Mouse (Mus musculus) kidney, adult 2 months (tissue): ENCODE data around the gene Cbfb. TPM values are rescaled to one million over a fixed set of nuclear protein-coding genes. Genes with fewer than 3 reads are reported as not detected.
A peak's percentile ranks its signal among the peaks of the same experiment; 100 is the strongest.

Experiments used
- DNase-seq: peaks from one replicate; pipeline ENCODE4 v3.0.0; 2021
- H3K27ac ChIP-seq: fragments of 200-500 bp; 2 replicates; pipeline ENCODE4 v1.5.1; 2012; ENCODE audit warnings: low read depth, low read length, control low read depth, inconsistent platforms; ENCODE audit not compliant: insufficient read depth
- H3K27me3 ChIP-seq: fragments of 200-500 bp; replicated peaks from 2 replicates; pipeline ENCODE4 v1.6.1; 2012; ENCODE audit warnings: mild to moderate bottlenecking, moderate library complexity, low read length, inconsistent platforms; ENCODE audit not compliant: control insufficient read depth, insufficient read depth
- H3K36me3 ChIP-seq: fragments of 200-500 bp; 2 replicates; pipeline ENCODE4 v1.6.1; 2012; ENCODE audit warnings: mild to moderate bottlenecking, moderate library complexity, low read length, inconsistent platforms; ENCODE audit not compliant: control insufficient read depth, insufficient read depth
- H3K4me1 ChIP-seq: fragments of 200-500 bp; 2 replicates; pipeline ENCODE4 v1.6.1; 2011; ENCODE audit warnings: low read length; ENCODE audit not compliant: control insufficient read depth, insufficient read depth
- H3K4me3 ChIP-seq: fragments of 200-500 bp; 2 replicates; pipeline ENCODE4 v1.5.1; 2011; ENCODE audit warnings: mild to moderate bottlenecking, low read depth, low read length, control low read depth; ENCODE audit not compliant: insufficient read depth
- CTCF ChIP-seq: fragments of 200-500 bp; conservative IDR thresholded peaks from 2 replicates; pipeline ENCODE4 v1.5.1; 2011; ENCODE audit warnings: low read depth, mild to moderate bottlenecking, control low read depth, low read length, moderate library complexity, mixed read lengths; ENCODE audit not compliant: insufficient read depth, insufficient read length
- POLR2A ChIP-seq: fragments of 200-500 bp; IDR thresholded peaks from one replicate; pipeline ENCODE4 v1.6.1; 2011; ENCODE audit warnings: low read depth, low read length, control low read depth
- WGBS: fragments of 180-500 bp; shearing (Covaris S2); methylation state at CpG from one replicate; pipeline ENCODE4 v1.1.7; 2018; 5-methylcytosine and 5-hydroxymethylcytosine counted together
- polyA plus RNA-seq: library from polyadenylated mRNA; depleted of rRNA; stranded (reverse); fragments of >200 nt; gene quantifications from 2 replicates; pipeline ENCODE4 v1.2.3, GENCODE M21; 2012

Cbfb gene
- polyA plus RNA-seq, 1 experiment: 6.1 TPM

- no peaks in the 10 kb centered on the region; the same call in 1 of the 2 replicates for H3K4me1 ChIP-seq
- H3K27me3 ChIP-seq: no peaks in the 10 kb centered on the region
- no peak overlapping the region for H3K27ac ChIP-seq
- WGBS: 90% methylated on average over 5 of the region's 5 CpGs
- no peak for DNase-seq
- H3K4me3 ChIP-seq: no peak overlapping the region
- TF ChIP-seq CTCF (0 out of 2 replicates have a peak, but pooled peaks have one; percentile 15), POLR2A (no peak)
- no peaks in the 10 kb centered on the region; the same call in 1 of the 2 replicates for H3K36me3 ChIP-seq
Observed at GRCm38 (mm10) chr8:105214104-105214503, 43.6 kb downstream of the Cbfb start.

- Histone ChIP-seq H3K4me3 (no peak overlapping the region), H3K27ac (no peak overlapping the region), H3K36me3 (no peaks in the 10 kb centered on the region; the same call in 1 of the 2 replicates), H3K27me3 (no peaks in the 10 kb centered on the region), H3K4me1 (no peaks in the 10 kb centered on the region; the same call in 1 of the 2 replicates)
- peak; percentile 60 for DNase-seq
- TF ChIP-seq CTCF (0 out of 2 replicates have a peak, but pooled peaks have one; percentile 29), POLR2A (no peak)
- WGBS: 77% methylated on average over 5 of the region's 5 CpGs
Observed at GRCm38 (mm10) chr8:105217926-105218522, 47.5 kb downstream of the Cbfb start.

GRCm38 (mm10) chr8:105223850-105224249 is 53.4 kb downstream of the Cbfb start:
- WGBS: 82% methylated on average over 7 of the region's 7 CpGs
- no peaks in the 10 kb centered on the region for H3K36me3 ChIP-seq
- H3K27ac ChIP-seq: no peak overlapping the region
- no peak for DNase-seq
- TF ChIP-seq POLR2A: no peak
- TF ChIP-seq CTCF: no peak
- no peak overlapping the region for H3K4me3 ChIP-seq
- H3K27me3 ChIP-seq: no peaks in the 10 kb centered on the region
- peaks cover 9% of the 10 kb centered on the region; the same call in 1 of the 2 replicates for H3K4me1 ChIP-seq

- WGBS: 2% methylated on average over 34 of the region's 34 CpGs
- TF ChIP-seq POLR2A: peak; percentile 95
- TF ChIP-seq CTCF: no peak
- Histone ChIP-seq H3K4me3 (peak within 1 kb of the TSS; percentile 91), H3K27ac (peak within 1 kb of the TSS; percentile 83), H3K4me1 (peaks cover 9% of the 10 kb centered on the region; the same call in 1 of the 2 replicates), H3K36me3 (no peaks in the 10 kb centered on the region), H3K27me3 (no peaks in the 10 kb centered on the region)
- peak; percentile 96 for DNase-seq
Observed at GRCm38 (mm10) chr8:105224413-105225271, 54.2 kb downstream of the Cbfb start, which contains the start of gene D230025D16Rik. D230025D16Rik (plus strand) TSS chr8:105225145.

GRCm38 (mm10) chr8:105225272-105225593 is 54.8 kb downstream of the Cbfb start:
- WGBS: 1% methylated on average over 27 of the region's 27 CpGs
- H3K36me3 ChIP-seq: no peaks in the 10 kb centered on the region
- peak overlapping the region; percentile 91 for H3K4me3 ChIP-seq
- no peaks in the 10 kb centered on the region for H3K27me3 ChIP-seq
- peaks cover 9% of the 10 kb centered on the region; the same call in 1 of the 2 replicates for H3K4me1 ChIP-seq
- TF ChIP-seq POLR2A: no peak
- TF ChIP-seq CTCF: no peak
- peak overlapping the region; percentile 73 for H3K27ac ChIP-seq
- no peak for DNase-seq

- Histone ChIP-seq H3K4me1 (peaks cover 9% of the 10 kb centered on the region; the same call in 1 of the 2 replicates), H3K27me3 (no peaks in the 10 kb centered on the region), H3K36me3 (no peaks in the 10 kb centered on the region), H3K27ac (peak overlapping the region; percentile 27; the same call in 1 of the 2 replicates), H3K4me3 (peak overlapping the region; percentile 91)
- DNase-seq: no peak
- no peak for TF ChIP-seq CTCF
- no peak for TF ChIP-seq POLR2A
- 9% methylated on average over 6 of the region's 6 CpGs for WGBS
Observed at GRCm38 (mm10) chr8:105225917-105226316, 55.4 kb downstream of the Cbfb start.
